Mouse (Mus musculus): Measurements from ENCODE around the gene Unc93b1.
"Not testable (repeated sequence)": the region's sequence is repeated elsewhere in the genome, so short reads cannot be mapped to it uniquely, and the experiment has no call there.

DNA sequence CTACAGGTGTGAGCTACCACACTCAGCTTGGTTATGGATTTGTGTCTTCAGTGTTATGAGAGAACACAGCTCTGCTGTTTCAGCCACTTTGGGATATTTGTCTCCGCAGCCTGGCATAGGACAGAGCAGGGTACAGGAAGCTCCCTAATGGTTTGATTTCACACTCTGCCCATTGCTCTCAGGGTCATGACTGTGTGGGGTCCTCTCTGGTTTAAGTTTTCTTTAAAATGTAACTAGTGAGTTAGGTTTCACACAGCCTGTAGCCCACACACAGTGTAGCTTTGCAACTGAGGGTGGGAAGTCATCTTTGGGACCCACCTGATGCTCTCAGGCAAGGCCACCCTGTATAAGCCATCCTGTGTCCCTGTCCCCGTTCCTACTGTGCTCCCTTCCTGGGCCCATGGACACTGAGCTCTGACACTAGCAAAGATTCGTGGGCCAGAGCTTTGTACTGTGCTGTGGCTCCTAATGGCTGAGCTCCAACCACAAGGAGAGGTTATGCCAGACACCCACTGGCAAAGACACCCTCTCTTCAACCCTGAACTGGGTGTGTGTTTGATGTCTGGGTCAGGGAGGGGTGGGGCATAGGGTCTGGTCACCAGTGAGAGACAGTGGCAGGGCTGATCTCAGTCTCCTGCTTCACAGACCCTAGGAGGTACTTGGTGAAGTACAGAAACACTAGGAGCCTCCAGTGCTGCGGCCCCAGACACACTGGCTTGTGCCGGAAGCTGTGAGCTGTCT is 22.5 kb downstream of the Unc93b1 start:
- TF ChIP-seq CTCF (IDR thresholded peaks at IDR 0.05; ENCODE audit: borderline replicate concordance, insufficient read depth, low read length); POLR2A (IDR thresholded peaks at IDR 0.05; ENCODE audit: low read depth, low read length): not testable (repeated sequence)
